Mouse (Mus musculus) cerebellum, adult 2 months (tissue): ENCODE measurements around the gene Chat. TPM values are rescaled to one million over a fixed set of nuclear protein-coding genes. Genes with fewer than 3 reads are reported as not detected.

Experiments used
- DNase-seq, 2 experiments: peaks; one replicate each; pipeline ENCODE4 v3.0.0; 2021
- H3K27ac ChIP-seq: fragments of 200-500 bp; 2 replicates; pipeline ENCODE4 v1.5.1; 2012; ENCODE audit warnings: low read length, control low read depth, inconsistent platforms; ENCODE audit not compliant: insufficient read depth
- H3K27me3 ChIP-seq: fragments of 200-500 bp; 2 replicates; pipeline ENCODE4 v1.6.1; 2012; ENCODE audit warnings: inconsistent platforms, mild to moderate bottlenecking, low read length, moderate library complexity; ENCODE audit not compliant: control insufficient read depth, insufficient read depth
- H3K4me1 ChIP-seq: fragments of 200-500 bp; 2 replicates; pipeline ENCODE4 v1.6.1; 2011; ENCODE audit warnings: low read length; ENCODE audit not compliant: control insufficient read depth, insufficient read depth
- H3K4me3 ChIP-seq: fragments of 200-500 bp; replicated peaks from 2 replicates; pipeline ENCODE3; 2011; ENCODE audit warnings: mild to moderate bottlenecking, low read depth, low read length, control low read depth; ENCODE audit not compliant: insufficient read depth
- CTCF ChIP-seq: fragments of 200-500 bp; IDR thresholded peaks from 2 replicates; pipeline ENCODE4 v1.5.1; 2011; ENCODE audit warnings: low read depth, mild to moderate bottlenecking, control low read depth, low read length, moderate library complexity, borderline replicate concordance; ENCODE audit not compliant: insufficient read depth
- POLR2A ChIP-seq: fragments of 200-500 bp; IDR thresholded peaks from 2 replicates; pipeline ENCODE4 v1.6.1; 2011; ENCODE audit warnings: low read length, control low read depth, borderline replicate concordance; ENCODE audit not compliant: insufficient read depth
- WGBS: fragments of 180-500 bp; shearing (Covaris S2); methylation state at CpG from one replicate; pipeline ENCODE4 v1.1.7; 2018; 5-methylcytosine and 5-hydroxymethylcytosine counted together
- polyA plus RNA-seq: library from polyadenylated mRNA; depleted of rRNA; stranded (reverse); fragments of >200 nt; gene quantifications from 2 replicates; pipeline ENCODE4 v1.2.3, GENCODE M21; 2012; rRNA removed

Gene Chat
- polyA plus RNA-seq, 1 experiment = 7.8 TPM

- H3K4me1 ChIP-seq = no peaks in the 10 kb centered on the region
- no peak for TF ChIP-seq CTCF
- no peak for TF ChIP-seq POLR2A
- 35% methylated on average over 7 of the region's 7 CpGs for WGBS
- H3K27ac ChIP-seq = no peak overlapping the region
- H3K4me3 ChIP-seq = no peak overlapping the region
- no peak for DNase-seq
- no peaks in the 10 kb centered on the region; the same call in 1 of the 2 replicates for H3K27me3 ChIP-seq
Observed at GRCm38 (mm10) chr14:32369756-32370155, 96.0 kb downstream of the Chat start.

GRCm38 (mm10) chr14:32364359-32364758, 101.4 kb downstream of the Chat start:
- no peaks in the 10 kb centered on the region; the same call in 1 of the 2 replicates for H3K27me3 ChIP-seq
- no peaks in the 10 kb centered on the region for H3K4me1 ChIP-seq
- WGBS = 60% methylated on average over 7 of the region's 7 CpGs
- H3K27ac ChIP-seq = no peak overlapping the region
- no peak overlapping the region for H3K4me3 ChIP-seq
- no peak for DNase-seq
- TF ChIP-seq POLR2A (no peak), CTCF (no peak)

Other genes with a start within 250 kb of the Chat start
- gene Ogdhl, start 144.0 kb downstream of the Chat start, polyA plus RNA-seq = 91.2 and 94.7 TPM in 2 replicates
- gene 1700024G13Rik, start 77.6 kb downstream of the Chat start, polyA plus RNA-seq = 0.52 and 0.71 TPM in 2 replicates
- gene Slc18a3, start 1.1 kb downstream of the Chat start, polyA plus RNA-seq = 11.7 and 14.3 TPM in 2 replicates
- gene Ercc6, start 47.5 kb upstream of the Chat start, polyA plus RNA-seq = 8.8 and 9.7 TPM in 2 replicates
- gene Prrxl1, start 133.4 kb upstream of the Chat start, polyA plus RNA-seq = 1.2 and 1.5 TPM in 2 replicates
- gene 3425401B19Rik, start 219.3 kb upstream of the Chat start, polyA plus RNA-seq = 0.08 and 0.11 TPM in 2 replicates